Mouse (Mus musculus): Measurements from ENCODE around the gene Llgl2.

DNA sequence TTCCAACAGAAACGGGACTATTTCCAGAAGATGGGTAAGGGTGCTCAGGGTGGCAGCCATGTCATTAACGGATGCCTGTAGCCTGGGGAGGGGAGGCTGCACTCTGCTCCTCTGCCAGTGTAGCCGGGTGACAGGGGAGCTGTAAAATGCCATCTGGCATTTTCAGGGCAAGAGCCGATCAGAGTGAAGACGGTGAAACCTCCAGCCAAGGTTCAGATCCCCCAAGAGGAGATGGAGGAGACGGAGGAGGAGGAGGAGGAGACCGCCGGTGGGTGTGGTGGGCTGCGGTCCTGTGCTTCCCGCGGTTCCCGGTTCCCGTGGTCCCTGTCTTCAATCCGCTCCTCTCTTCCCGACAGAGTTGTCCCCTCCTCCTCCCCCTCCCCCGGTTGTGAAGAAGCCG is 59.4 kb downstream of the Llgl2 start:
- TF ChIP-seq CTCF (IDR thresholded peaks at IDR 0.05; ENCODE audit: extremely low read depth, insufficient read length, insufficient replicate concordance, low read depth, low read length) (no peak), POLR2A (IDR thresholded peaks at IDR 0.05; ENCODE audit: low read depth, low read length) (no peak)
